Comparison of ENCODE assay signal across 20 mouse cellular contexts in the genomic region with DNA sequence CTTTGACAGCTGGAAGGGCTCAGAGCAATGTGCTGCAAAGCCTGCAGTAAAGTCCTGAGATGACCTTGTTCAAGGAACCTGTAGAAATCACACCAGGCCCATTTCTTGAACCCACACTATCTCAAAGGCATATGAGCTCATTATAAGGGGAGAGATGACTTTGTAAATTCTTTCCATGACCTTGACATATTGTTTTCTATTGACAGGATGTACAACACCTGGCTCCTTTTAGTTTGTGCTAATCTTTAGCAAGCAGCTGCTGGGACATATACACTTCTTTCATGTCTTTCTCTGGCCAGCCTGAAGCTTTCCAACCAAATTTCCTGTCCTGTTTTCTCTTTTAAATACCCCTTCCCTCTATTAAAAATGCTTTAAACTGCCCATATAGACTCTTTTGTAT.
"Had no signal": no experiment of that assay in that cellular context is flagged by ENCODE, and none has a peak within 500 bp of the region (broad histone marks: within the 10 kb centered on the region; RNA-seq: fewer than 3 reads in every experiment).

No protein-coding gene starts in this region.

- H3K4me1 ChIP-seq: limb, embryonic 10.5 days; limb, embryonic 13.5 days; liver, embryonic 12.5 days; liver, embryonic 15.5 days; midbrain, embryonic 12.5 days; midbrain, embryonic 15.5 days; neural tube, embryonic 12.5 days; neural tube, embryonic 15.5 days had no signal

- H3K36me3 ChIP-seq: limb, embryonic 10.5 days; limb, embryonic 13.5 days; liver, embryonic 12.5 days; liver, embryonic 15.5 days; midbrain, embryonic 12.5 days; midbrain, embryonic 15.5 days; neural tube, embryonic 12.5 days; neural tube, embryonic 15.5 days had no signal

- H3K27ac ChIP-seq: kidney, postnatal 0 days; layer of hippocampus, adult 2 months; limb, embryonic 10.5 days; limb, embryonic 13.5 days; liver, embryonic 12.5 days; liver, embryonic 15.5 days; macrophage; midbrain, embryonic 12.5 days; midbrain, embryonic 15.5 days; neural tube, embryonic 12.5 days; neural tube, embryonic 15.5 days; stomach, postnatal 0 days had no signal

- H3K4me2 ChIP-seq: limb, embryonic 13.5 days; liver, embryonic 12.5 days; liver, embryonic 15.5 days; midbrain, embryonic 12.5 days; midbrain, embryonic 15.5 days; neural tube, embryonic 12.5 days; neural tube, embryonic 15.5 days had no signal

- H3K4me3 ChIP-seq: layer of hippocampus, adult 2 months; limb, embryonic 10.5 days; limb, embryonic 13.5 days; liver, embryonic 12.5 days; liver, embryonic 15.5 days; midbrain, embryonic 12.5 days; midbrain, embryonic 15.5 days; neural tube, embryonic 12.5 days; neural tube, embryonic 15.5 days had no signal

- H3K27me3 ChIP-seq: limb, embryonic 13.5 days; liver, embryonic 12.5 days; liver, embryonic 15.5 days; midbrain, embryonic 12.5 days; midbrain, embryonic 15.5 days; neural tube, embryonic 12.5 days; neural tube, embryonic 15.5 days had no signal

- H3K9ac ChIP-seq: limb, embryonic 13.5 days; liver, embryonic 12.5 days; liver, embryonic 15.5 days; midbrain, embryonic 12.5 days; midbrain, embryonic 15.5 days; neural tube, embryonic 12.5 days; neural tube, embryonic 15.5 days had no signal

- ATAC-seq: liver, embryonic 12.5 days; lung, postnatal 0 days; midbrain, embryonic 15.5 days had no signal

- H3K9me3 ChIP-seq: limb, embryonic 10.5 days; limb, embryonic 13.5 days; liver, embryonic 12.5 days; liver, embryonic 15.5 days; midbrain, embryonic 12.5 days; midbrain, embryonic 15.5 days; neural tube, embryonic 12.5 days; neural tube, embryonic 15.5 days had no signal

- DNase-seq: kidney, adult 9 months; kidney, postnatal 25 days; layer of hippocampus, adult 9-11 months; liver; lung, adult 18-20 months; right cerebral cortex, adult 18-20 months; right cerebral cortex, postnatal 25 days had no signal
